Mouse (Mus musculus) retina, postnatal 7 days (tissue): Measurements from ENCODE around the gene Nkd2.
A peak's percentile ranks its signal among the peaks of the same experiment; 100 is the strongest.

Experiments used
- DNase-seq: peaks from one replicate; pipeline ENCODE4 v3.0.0-alpha.2; 2012; ENCODE audit warnings: low read depth, low spot score

Gene Nkd2

DNA sequence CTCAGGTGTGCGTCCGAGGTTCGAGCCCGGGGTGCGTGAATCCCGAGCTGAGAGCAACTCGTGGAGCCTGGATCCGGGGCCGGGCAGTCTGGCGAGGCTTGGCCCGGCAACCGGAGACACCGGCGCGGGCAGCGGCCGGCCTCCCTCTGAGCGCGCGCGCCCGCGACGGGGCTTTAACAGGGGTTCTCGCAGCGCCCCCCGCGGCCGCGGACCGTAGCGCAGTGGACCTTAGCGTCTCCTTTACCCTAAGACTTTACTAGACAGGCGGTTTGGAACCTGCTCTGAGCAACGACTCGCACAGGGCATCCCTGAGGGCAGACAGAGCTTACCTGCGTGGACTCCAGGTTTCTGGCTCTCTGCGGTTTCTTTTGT lies at the start of gene Nkd2:
TSS of gene Nkd2 (minus strand) at position 167 of the 372 bp plus-strand sequence.
- peak; percentile 62 for DNase-seq

DNA sequence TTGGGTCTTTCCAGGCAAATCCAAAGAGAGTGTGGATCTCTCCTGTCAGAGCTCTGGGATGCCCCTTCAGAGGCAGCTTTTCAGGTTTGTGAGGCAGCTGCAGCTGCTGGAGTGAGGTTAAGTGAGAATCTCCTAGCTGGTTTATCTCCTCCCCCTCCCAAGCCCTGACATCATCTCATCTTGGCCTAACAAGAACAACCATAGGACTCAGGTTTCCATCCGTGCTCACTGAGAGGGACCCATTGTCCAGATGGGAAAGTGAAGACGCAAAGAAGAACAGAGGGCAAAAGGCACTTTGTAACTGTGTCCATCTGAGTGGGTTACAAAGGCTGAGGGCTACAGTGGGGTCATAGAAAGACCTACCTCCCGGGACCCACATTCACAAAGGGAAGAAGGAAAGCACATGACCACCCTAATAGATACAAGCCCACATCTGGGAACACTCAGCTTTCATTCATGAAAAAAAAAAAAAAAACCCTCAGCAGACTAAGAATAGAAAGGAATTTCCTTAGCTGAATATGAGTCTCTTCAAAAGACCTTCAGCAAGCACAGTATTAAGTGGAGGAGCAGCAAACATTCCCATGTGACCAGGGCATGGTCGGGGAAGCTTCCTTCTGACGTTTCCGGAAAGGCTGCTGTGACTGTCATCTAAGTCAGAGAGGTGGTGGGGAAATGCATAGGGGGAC lies 45.2 kb upstream of the Nkd2 start:
- DNase-seq, result no peak

DNA sequence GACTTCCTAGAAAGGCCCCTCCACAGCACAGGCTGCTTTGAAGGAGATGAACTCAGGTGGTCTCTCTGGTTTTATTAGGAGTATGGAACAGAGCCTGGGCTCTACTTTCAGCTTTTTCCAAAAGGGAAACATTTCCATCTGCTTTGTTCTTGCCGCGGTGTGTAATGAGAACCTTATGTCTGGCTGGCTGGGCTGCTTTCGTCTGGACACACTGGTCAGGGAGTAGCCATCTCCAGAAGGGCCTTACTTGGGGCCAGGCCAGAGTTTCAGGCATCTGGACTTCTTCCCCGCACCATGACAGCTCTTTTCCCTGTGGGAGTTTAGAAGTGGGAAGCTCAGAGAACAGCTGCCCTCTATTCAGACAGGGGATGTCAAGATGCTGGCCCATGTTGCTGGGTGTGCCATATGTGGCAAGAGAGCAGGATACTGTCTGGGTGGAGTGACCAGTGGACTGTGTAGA lies 40.0 kb upstream of the Nkd2 start:
- no peak for DNase-seq

DNA sequence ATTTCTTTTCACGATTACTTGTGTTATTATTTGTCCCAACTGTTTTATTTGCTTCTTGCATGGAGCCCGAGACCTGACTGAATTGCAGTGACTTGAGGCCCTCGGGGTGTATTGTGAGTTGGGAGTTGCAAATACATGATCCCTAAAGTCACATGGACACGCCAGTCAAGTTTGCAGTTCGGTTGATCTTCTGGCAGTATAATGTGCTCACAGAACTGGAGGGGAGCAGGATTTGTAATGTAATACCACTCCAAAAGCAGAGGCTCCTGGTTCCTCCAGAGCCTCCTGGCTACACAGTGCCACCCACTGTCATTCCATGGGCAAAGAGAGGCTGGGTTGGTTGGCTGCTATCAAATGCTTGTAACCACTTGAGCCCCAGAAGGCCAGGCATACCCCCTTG lies 39.2 kb upstream of the Nkd2 start:
- no peak for DNase-seq

DNA sequence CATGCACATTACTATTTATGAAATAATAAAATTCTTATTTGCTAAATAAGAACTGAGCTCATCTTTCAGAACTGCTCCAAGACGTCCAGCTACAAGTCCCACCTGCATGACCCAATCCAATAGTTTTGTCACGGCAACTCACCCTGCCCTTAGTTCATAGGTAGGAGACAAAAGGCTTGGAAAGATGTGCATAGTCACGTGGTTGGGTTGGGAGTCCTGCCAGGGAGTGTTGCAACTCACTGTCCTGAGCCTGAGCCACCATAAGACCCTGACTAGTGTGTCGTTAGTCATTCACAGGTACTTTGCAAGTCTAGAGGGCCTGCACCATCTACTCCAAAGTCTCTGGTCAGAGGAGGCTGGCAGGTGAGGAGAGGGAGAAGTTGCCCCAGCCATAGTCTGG lies 38.6 kb upstream of the Nkd2 start:
- DNase-seq, result no peak

DNA sequence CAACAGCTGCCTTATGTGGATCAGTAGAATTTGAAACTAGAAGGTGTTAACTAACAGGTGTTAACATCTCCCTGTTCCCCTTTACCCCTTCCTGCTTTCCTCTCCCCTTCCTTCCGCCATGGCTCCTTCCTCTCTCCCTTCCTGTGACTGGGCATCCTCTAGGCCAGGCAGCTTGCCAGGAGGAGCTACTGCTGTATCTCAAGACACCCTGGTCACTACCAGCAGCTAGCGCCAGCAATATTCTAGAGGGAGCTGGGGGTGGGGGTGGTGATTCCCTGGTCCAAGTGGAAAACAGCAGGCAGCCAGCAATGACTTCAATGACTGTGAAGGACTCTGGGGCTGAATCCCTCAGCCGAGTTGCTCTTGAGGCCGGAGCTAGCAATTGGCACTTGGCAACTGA lies 38.2 kb upstream of the Nkd2 start:
- no peak for DNase-seq

DNA sequence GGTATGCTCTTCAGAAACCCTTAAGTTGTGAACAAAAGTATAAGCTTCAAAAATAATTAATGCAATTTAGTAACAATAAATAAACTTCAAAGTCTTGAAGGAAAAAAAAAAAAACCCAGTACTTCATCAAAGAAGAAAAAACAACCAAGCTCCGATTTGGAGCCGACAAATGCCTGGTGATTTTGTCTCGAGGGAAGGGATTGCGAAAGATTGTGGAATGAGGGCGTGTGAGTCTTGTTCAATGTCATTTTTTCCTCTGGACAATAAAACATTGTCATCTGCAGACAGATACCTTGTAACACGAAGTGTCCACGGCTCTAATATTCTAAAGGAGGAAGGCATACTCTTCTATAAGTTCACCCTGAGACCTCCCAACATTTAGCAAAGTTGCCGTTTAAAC lies 33.9 kb upstream of the Nkd2 start:
- no peak for DNase-seq

DNA sequence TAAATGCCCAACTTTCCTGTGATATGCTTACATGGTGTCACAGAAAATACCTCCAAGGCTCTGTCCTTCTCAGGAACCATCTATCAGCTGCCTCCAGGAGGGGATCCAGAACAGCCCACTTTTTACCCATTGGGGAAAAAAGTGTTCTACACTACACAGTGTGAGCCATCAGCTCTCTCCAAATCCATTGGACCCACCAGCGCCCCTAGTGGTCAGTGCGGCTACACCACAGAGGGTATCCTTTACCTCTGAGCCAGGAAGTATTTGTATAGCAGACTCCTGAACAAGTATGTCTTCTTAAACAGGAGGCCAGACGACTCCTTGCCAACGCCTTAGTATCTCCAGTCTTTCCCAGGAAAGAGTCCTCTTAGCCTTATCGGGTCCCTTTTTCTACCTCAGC lies 32.4 kb upstream of the Nkd2 start:
- no peak for DNase-seq

DNA sequence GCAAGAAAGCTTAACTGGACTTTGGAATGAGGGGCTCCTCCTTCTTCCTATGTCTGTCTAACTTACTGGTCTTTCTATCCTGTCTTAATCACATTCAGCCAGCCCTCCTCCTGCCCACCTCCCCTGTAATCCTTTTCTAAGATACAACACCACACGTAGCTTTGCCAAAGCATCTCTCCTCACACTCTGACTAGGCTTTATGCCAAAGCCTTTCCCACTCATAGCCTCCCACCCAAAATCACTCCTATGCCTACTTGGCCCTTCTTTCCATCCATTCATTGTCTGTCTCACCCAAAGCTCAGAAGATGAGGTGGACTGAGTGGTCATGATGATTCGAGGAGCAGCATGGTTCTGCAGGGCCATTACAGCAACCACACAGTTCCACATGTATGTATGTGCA lies 24.7 kb upstream of the Nkd2 start:
- no peak for DNase-seq

DNA sequence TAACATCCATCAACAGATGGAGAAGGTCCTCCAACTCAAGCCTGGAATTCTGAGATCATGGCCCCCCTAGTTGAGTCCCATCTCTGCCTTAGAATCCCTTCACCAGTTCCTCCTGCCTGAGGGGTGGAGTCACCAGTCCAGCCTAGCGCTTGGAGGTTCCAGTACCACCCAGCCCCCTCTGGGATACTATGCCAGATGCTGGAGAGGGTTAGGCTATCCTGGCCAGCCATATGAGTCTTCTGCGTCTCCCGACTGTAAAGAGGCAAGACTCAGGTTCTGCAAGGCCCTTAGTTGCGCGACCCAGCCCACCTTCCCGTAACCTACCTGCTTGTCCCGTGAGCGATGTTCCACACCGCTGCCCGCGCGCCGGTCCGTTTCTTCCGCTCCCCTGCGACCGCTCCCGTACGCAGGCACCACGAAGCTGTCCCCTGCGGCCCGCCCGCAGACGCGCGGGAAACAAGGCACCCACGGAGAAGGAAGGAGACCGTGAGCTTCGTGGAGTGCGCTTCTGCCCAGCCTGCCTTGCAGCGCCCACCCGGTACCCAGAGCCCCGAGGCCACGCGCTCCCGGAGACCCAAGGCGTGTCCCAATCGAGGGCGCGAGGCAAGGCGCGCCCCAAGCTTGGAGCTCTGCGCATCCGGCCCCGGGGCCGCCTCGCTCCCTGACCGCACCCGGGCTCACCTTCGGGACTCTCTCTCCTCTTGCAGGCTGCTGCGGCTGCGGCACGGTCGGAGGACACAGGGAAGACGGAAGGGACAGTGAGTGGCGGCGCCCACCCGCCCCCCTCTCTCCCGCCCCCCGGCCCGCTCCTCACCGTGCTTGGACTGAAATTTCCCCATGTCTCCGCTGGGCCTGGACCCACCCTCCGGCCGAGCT lies 604 bp downstream of the Nkd2 start:
- DNase-seq, result no peak

DNA sequence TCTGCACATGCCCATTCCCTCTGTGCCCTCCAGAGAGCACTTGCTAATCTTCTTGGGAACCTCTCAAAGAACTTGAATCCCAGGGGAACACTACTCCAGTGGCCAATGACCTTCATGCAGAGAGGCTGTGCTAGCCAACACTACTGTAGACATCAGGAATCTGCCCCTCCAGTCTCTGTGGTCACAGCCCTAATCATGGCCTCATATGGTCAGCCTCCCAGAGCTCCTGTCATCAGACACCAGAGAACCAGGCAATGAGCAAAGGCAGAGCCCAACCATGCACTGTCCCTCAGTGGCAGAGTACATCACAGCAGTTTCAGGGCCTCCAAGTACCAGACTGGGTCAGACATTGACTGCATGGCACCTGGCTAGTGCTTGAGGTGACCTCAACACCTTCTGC lies 4.7 kb downstream of the Nkd2 start:
- no peak for DNase-seq

DNA sequence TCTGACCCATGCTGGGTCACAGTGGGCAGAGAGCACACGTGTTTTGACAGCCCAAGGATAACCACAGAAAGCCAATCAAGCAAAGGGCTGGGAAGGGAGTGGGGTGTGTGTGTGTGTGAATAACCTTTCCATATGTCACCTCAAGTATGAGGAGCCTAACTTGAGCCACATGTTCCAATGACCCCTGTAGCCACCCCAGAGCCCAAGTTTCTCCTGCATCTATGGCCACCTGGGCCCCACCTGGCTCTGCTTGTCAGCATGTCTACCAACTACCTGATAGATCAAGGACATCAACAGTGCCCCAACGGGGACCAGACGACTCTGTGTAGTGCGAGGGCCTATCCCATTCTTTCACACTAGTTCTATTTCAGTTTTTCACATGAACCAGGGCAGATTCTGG lies 7.7 kb downstream of the Nkd2 start:
- no peak for DNase-seq

DNA sequence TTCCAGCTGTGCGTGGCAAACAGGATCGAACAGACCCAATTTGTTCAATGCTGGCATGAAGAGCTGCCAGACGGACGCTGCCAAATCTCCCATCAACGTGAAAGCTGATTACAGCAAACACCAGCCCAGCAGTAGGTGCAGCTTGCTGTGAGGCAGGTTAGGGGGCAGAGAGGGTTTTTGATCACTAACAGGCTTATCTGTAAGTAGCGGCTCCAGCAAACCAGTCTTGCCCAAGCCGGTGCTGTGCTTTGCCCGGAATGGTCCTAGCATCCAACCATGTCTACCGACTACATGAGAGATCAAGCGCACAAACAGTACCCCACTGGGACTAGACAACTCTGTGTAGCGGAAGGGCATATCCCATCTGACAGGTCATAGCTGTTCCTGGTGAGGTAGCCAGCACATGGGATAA lies 8.3 kb downstream of the Nkd2 start:
- DNase-seq, result no peak

DNA sequence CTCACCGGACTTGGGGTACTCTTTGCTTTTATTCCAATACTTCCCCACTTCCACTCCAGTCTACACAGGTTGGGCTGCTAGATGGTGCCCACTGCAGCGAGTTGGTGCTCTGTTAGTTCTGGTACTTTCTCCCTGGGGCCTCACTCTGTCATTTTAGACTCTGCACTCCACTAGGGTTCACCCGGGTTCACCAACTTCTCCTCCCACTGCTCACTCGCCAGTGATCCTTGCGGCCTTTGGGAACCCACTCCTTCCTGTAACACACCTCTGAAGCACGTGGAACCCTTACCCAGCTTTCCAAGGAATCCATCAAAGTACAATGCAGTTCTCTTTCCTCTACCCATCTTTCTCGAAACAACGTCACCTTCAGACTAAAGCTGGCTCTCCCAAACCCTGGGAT lies 9.7 kb downstream of the Nkd2 start:
- no peak for DNase-seq

DNA sequence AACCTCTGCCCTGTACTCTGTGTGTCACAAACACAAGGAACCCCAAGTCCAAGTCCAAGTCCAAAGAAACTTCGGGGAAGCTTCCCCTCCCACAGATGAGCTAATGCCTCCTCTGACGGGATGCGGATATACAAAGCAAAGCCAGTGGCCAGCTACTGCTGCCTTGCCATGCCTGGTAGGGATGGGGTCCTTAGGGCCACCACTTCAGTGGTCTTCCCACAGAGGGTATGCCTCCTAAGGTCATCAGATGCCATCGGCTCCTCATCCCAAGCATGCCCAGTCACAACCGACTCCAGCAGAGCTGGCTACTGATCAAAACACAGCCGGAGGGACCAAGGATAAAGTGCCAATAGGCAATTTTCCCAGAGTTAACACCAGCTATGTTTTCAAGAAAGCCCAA lies 10.9 kb downstream of the Nkd2 start:
- no peak for DNase-seq

DNA sequence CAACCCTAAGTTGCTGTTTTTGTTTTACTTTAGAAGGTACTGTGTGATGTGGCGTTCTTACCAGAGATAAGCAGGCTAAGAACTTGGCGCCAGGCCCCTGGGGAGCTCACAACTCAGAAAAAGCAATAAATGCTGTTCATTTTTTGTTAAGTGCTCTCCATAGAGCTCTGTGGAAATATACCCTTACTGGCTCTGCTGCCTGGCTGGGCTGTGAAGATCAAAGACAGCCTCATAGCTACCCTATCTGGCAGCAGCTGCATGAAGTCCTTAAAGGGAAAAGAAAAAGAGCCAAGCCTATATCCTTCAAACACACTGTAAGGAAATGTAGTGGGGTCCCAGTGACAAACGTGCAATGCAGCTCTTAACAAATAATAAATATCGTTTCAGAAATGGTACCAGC lies 11.6 kb downstream of the Nkd2 start:
- DNase-seq, result no peak

DNA sequence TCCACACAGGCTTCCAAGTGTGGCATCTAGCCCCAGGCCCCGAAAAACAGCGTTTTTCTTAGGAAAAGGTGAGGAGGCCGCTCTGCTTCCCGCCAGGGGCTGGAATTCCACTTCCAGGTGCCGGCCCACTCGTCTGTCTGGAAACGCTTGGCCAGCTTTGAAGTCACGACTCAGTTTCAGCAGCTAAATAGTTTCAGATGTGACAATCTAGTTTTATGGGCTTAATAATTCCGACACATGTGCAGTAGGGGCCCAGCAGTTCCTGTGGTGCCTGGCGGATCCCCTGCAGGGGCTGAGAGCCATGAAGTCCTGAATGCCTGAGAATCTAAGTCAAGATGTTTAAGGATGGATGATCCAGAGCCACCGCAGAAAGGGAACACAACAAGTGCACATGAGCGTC lies 13.6 kb downstream of the Nkd2 start:
- DNase-seq, result no peak

DNA sequence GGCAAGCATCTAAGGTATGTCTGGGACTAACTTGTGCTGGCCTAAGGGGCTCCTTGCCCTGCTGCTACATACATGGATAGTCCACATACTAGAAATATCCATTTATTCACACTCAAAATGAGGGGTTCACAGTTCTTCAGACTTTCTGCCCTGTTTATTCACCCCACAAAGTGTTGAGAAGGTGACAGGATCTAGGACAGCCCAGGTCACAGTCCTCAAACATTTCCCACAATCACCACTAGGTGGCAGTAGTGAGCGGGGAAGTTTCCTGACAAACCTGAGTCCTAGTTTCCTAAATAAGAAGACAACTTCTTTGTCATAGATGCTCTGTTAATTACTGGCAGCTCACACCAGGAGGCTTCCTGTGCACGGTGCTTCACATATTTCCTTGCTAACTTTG lies 15.9 kb downstream of the Nkd2 start:
- no peak for DNase-seq

DNA sequence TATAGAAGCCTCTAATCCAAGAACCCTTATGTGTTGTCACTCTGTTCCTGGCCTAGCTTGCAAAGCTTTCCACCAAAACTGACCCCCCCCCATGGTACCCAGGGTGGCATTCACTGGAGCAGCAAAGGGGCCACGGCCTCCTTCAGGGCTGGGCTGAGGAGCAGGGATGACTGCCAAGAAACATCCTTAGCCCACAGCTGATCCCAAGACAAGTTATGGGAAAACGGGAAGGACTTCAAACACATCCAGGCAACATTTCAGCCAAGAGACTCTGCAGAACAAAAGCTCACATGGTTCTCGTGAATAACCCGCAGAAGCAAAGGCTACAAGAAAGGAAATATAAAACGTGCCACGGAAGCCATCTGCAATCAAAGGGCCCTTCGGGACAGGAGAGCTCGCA lies 20.2 kb downstream of the Nkd2 start:
- DNase-seq, result no peak

DNA sequence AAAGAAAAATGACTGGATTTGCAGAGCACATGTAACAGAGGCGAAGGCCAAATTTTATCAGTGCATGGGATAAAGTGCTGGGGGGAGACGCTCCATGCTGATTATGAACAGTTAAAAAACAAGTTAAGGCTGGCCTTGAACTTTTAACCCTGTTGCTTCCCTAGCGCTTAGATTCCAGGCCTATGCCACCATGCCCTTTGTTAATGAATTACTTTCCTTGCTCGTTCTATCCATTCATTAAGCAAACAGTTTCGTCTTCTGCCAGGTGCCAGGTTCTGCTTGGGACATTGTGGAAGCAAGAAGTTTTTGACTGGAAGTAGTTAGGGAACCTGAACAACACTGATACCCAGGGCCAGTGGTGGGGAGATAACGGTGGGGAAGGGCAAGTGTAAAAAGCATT lies 23.7 kb downstream of the Nkd2 start:
- no peak for DNase-seq

DNA sequence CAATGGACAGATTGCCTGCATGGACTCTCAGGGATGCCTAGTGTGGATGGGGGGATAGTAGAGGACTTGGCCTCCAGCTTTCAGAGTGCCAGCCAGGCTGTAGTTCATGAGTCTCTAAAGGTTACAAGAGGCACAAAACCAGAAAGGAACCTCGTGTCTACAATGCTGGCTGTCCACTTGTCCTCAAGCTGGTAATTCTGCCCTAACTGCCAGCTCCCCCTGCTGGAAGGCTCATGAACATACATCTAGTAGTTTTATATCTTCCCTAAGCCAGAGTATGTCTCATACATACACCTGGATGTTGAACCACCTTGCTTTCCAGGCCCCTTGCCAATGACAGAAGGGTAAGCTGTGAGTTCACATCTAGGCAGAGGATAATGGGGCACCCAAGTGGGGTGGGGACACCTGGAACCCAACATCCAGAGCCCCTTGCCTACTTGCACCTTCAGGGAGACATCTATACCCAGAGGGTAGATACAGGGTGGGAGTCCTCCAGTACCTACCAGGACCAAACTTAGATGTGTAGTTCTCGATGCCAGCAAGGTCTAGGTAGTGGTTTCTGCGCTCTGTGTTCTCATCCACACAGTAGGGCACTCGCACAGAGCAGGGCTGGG lies 25.1 kb downstream of the Nkd2 start:
- DNase-seq, result no peak

DNA sequence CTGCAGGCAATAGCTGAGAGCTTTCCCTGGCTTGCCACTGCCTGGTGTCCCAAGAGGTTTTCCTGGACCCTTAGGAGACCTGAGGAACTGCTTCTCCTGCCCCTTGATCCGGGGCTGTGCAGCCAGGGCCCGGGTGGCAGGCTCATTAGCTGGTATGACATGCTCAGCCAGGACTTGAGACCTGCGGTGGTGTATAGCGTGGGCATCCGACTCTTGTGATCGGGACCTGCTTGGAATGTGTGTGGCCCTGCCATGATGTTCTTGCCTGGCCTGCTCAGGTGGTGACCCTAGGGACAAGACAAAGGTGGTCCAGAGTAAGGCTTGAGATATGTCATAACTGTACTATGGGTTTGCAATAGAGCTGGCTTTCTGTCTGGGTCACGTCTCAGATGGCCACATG lies 26.2 kb downstream of the Nkd2 start:
- DNase-seq, result no peak

DNA sequence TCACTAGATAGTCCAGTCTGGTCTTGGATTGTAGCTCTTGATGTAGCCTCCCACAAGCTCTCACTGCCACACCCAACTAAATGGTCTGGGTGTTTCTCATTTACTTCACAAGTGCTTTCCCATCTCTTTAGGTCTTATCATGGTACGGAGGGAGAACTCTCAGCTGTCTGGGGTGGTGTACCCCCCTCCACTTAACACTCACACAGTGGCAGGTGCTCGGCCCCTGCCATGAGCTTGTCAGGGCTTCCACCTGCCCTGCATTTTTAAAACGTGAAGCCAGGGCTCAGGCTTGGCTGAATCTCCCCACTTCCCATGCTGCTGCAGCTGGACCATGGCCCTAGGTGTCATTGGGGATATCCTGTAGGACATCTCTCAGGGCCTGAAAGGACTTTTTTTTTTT lies 28.5 kb downstream of the Nkd2 start:
- no peak for DNase-seq
